9 mouse cellular contexts compared by ENCODE assay signal in the genomic region with DNA sequence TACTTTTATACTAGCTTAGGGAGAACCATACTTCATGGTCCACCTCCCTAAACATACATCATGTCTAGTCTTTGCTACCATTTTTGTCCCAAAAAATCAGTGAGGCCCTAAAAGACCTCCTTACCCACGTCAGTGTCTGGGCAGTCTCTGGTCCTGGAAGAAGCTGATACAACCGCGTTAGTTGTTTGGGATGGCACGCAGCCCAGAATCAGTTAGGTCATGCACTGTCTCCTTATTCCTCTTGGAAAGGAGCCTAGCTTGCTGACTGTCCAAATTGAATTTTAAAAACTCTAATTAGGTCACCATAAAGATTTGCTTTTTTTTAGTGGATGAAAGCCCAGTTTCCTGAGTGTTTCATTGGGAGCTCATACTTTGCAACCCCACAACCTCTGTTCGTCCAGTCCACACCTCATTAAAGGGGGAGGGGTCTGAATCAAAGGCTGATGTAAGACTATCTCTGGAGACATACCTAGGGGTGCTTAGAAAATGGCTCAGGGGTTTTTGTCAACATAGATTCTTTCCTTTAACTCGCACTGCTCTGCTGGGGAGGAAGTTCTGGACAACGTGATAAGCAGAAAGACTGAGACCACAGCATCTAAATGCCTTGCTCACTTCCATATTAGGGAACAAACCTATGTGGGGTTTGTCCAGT.
DNase-seq lines count a peak whose midpoint lies in the region; ATAC-seq and TF ChIP-seq lines count a peak whose summit lies in the region.
"Had no signal": no experiment of that assay in that cellular context is flagged by ENCODE, and none has a peak within 500 bp of the region (broad histone marks: within the 10 kb centered on the region; RNA-seq: fewer than 3 reads in every experiment).

No protein-coding gene starts in this region.

- no peak overlapping the region for H3K9ac ChIP-seq in midbrain, embryonic 14.5 days (replicated peaks; ENCODE audit: low read length)
- no peak overlapping the region for H3K9ac ChIP-seq in midbrain, embryonic 13.5 days (replicated peaks)
- no peak overlapping the region for H3K9ac ChIP-seq in kidney, postnatal 0 days (ENCODE audit: low read depth, low read length)
- H3K9ac ChIP-seq in neural tube, embryonic 15.5 days (replicated peaks) = no peak overlapping the region
- H3K9ac ChIP-seq: neural tube, embryonic 13.5 days had no signal

- 80% methylated on average over 7 of the region's 7 CpGs for WGBS in midbrain, embryonic 14.5 days
- WGBS in midbrain, embryonic 13.5 days = 74% methylated on average over 7 of the region's 7 CpGs
- 57% methylated on average over 7 of the region's 7 CpGs for WGBS in kidney, postnatal 0 days
- WGBS in neural tube, embryonic 15.5 days = 70% methylated on average over 7 of the region's 7 CpGs

- ATAC-seq in midbrain, embryonic 14.5 days (ENCODE audit: low FRiP score, low TSS enrichment) = no peak
- ATAC-seq in midbrain, embryonic 13.5 days = no peak
- ATAC-seq in kidney, postnatal 0 days (replicated peaks; ENCODE audit: low FRiP score, low read depth) = no peak
- ATAC-seq in neural tube, embryonic 15.5 days (ENCODE audit: low FRiP score) = no peak

- no peak overlapping the region for H3K27ac ChIP-seq in midbrain, embryonic 14.5 days (replicated peaks; ENCODE audit: low read depth, low read length)
- no peak overlapping the region for H3K27ac ChIP-seq in midbrain, embryonic 13.5 days
- no peak overlapping the region for H3K27ac ChIP-seq in kidney, postnatal 0 days
- H3K27ac ChIP-seq in neural tube, embryonic 15.5 days (replicated peaks) = no peak overlapping the region
- H3K27ac ChIP-seq: neural tube, embryonic 13.5 days had no signal

- H3K27me3 ChIP-seq in midbrain, embryonic 14.5 days (ENCODE audit: control insufficient read depth, insufficient read depth, low read length) = no peaks in the 10 kb centered on the region
- H3K27me3 ChIP-seq in midbrain, embryonic 13.5 days = no peaks in the 10 kb centered on the region
- H3K27me3 ChIP-seq in kidney, postnatal 0 days (ENCODE audit: insufficient read depth, low read length) = no peaks in the 10 kb centered on the region
- no peaks in the 10 kb centered on the region for H3K27me3 ChIP-seq in neural tube, embryonic 15.5 days (replicated peaks)
- H3K27me3 ChIP-seq: neural tube, embryonic 13.5 days had no signal

- H3K4me1 ChIP-seq in midbrain, embryonic 14.5 days (ENCODE audit: control insufficient read depth, insufficient read depth, low read length) = no peaks in the 10 kb centered on the region
- no peaks in the 10 kb centered on the region for H3K4me1 ChIP-seq in midbrain, embryonic 13.5 days (replicated peaks)
- no peaks in the 10 kb centered on the region for H3K4me1 ChIP-seq in kidney, postnatal 0 days (replicated peaks; ENCODE audit: insufficient read depth, low read length)
- no peaks in the 10 kb centered on the region; the same call in 1 of the 2 replicates for H3K4me1 ChIP-seq in neural tube, embryonic 15.5 days
- H3K4me1 ChIP-seq: neural tube, embryonic 13.5 days had no signal

- no peaks in the 10 kb centered on the region for H3K9me3 ChIP-seq in midbrain, embryonic 14.5 days (ENCODE audit: control insufficient read depth, low read length)
- no peaks in the 10 kb centered on the region for H3K9me3 ChIP-seq in midbrain, embryonic 13.5 days
- no peaks in the 10 kb centered on the region for H3K9me3 ChIP-seq in kidney, postnatal 0 days (replicated peaks; ENCODE audit: low read length)
- H3K9me3 ChIP-seq in neural tube, embryonic 15.5 days (replicated peaks) = no peaks in the 10 kb centered on the region
- H3K9me3 ChIP-seq: neural tube, embryonic 13.5 days had no signal

- H3K36me3 ChIP-seq in midbrain, embryonic 14.5 days (ENCODE audit: control insufficient read depth, insufficient read depth, low read length) = no peaks in the 10 kb centered on the region
- no peaks in the 10 kb centered on the region for H3K36me3 ChIP-seq in midbrain, embryonic 13.5 days
- H3K36me3 ChIP-seq in kidney, postnatal 0 days (ENCODE audit: insufficient read depth, low read length) = no peaks in the 10 kb centered on the region
- H3K36me3 ChIP-seq in neural tube, embryonic 15.5 days = no peaks in the 10 kb centered on the region
- H3K36me3 ChIP-seq: neural tube, embryonic 13.5 days had no signal

- H3K4me3 ChIP-seq in midbrain, embryonic 14.5 days (replicated peaks; ENCODE audit: low read depth, low read length) = no peak overlapping the region
- no peak overlapping the region for H3K4me3 ChIP-seq in midbrain, embryonic 13.5 days (replicated peaks)
- no peak overlapping the region for H3K4me3 ChIP-seq in kidney, postnatal 0 days (replicated peaks; ENCODE audit: low read depth, low read length)
- no peak overlapping the region for H3K4me3 ChIP-seq in neural tube, embryonic 15.5 days (replicated peaks)
- H3K4me3 ChIP-seq: neural tube, embryonic 13.5 days had no signal

- peak; percentile 43 for DNase-seq in midbrain, embryonic 14.5 days
- peak; percentile 96 for DNase-seq in brain, adult 2 months (ENCODE audit: low read depth, low spot score)
- peak; percentile 32 to 54 for DNase-seq in gastrocnemius, postnatal 36 days
- DNase-seq in kidney, postnatal 0 days (ENCODE audit: low spot score) = peak; percentile 51
- peak; percentile 3 for DNase-seq in ovary, postnatal 10 days (ENCODE audit: low spot score)
- DNase-seq in natural killer cell, adult 2 months (ENCODE audit: low spot score in 2 of 2) = no peak

- no peak for TF ChIP-seq CTCF in kidney, postnatal 0 days (IDR thresholded peaks at IDR 0.05; ENCODE audit: low read depth)

- intact Hi-C loops in gastrocnemius, postnatal 36 days (cut with DNase I) = no loop called here

- H3K4me2 ChIP-seq in midbrain, embryonic 14.5 days (ENCODE audit: low read length) = no peak overlapping the region
- no peak overlapping the region for H3K4me2 ChIP-seq in midbrain, embryonic 13.5 days (replicated peaks)
- H3K4me2 ChIP-seq in kidney, postnatal 0 days (ENCODE audit: low read length) = no peak overlapping the region
- H3K4me2 ChIP-seq in neural tube, embryonic 15.5 days = no peak overlapping the region
- H3K4me2 ChIP-seq: neural tube, embryonic 13.5 days had no signal

Comparison
In these comparisons a context has a peak if more than half of its experiments do, and no peak if none do; other contexts are left out.
1. DNase-seq: peak in midbrain, embryonic 14.5 days (single experiment), brain, adult 2 months (single experiment), gastrocnemius, postnatal 36 days (2 of 2), kidney, postnatal 0 days (single experiment) and ovary, postnatal 10 days (single experiment); none in natural killer cell, adult 2 months (0 of 2).